Mouse (Mus musculus) gastrocnemius, postnatal 25 days (tissue): ENCODE measurements around the gene Bach2. TPM values are rescaled to one million over a fixed set of nuclear protein-coding genes. Genes with fewer than 3 reads are reported as not detected.

Experiments used
- DNase-seq: peaks from one replicate; pipeline ENCODE4 v3.0.0; 2022
- long read RNA-seq, 2 experiments: library from polyadenylated mRNA; stranded (forward); transcript quantifications; one replicate each; pipeline ENCODE4 v2.0.0; 2021
- total RNA-seq, 2 experiments: library from RNA; stranded (reverse); gene quantifications; 1 replicate in 1 of 2; 2 replicates in 1 of 2; pipeline ENCODE4 v1.2.3; 2021

Gene Bach2
- total RNA-seq: 1 to 10 TPM; 2.9 to 3.0 TPM
- long read RNA-seq, experiment 1, partial matches to known transcripts: 0 of 4 reads
- long read RNA-seq, experiment 1, other reads (novel, unspliced or antisense): 4 of 4 reads
- long read RNA-seq, experiment 2, partial matches to known transcripts: 0 of 1 reads
- long read RNA-seq, experiment 2, other reads (novel, unspliced or antisense): 1 of 1 reads

DNA sequence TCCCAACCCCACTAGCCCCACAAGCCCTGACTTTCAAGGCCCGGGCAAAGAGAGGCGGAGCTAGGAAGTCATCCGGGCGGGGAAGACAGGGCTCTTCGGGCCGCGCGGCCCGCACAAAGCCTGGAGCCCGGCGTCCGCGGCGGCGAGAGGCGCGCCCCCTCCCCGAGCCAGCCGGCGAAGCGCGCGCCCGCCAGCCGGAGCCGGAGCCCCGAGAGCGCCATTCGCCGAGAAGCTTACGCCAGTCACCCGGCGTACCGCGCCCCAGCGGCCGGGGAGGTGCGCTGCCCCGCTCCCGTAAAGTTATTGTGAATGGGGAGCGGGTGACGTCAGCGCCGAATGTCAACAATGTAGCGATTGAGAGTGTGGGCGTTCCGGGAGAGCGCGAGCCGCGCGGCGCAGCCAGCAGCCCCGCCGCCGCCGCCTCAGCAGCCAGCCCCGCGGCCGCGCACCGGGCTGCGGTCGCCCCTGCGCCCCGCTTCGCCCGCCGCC is at the start of gene Bach2:
TSS of gene Bach2 (plus strand) at position 439 of the 489 bp plus-strand sequence.
- DNase-seq: peak; percentile 81

DNA sequence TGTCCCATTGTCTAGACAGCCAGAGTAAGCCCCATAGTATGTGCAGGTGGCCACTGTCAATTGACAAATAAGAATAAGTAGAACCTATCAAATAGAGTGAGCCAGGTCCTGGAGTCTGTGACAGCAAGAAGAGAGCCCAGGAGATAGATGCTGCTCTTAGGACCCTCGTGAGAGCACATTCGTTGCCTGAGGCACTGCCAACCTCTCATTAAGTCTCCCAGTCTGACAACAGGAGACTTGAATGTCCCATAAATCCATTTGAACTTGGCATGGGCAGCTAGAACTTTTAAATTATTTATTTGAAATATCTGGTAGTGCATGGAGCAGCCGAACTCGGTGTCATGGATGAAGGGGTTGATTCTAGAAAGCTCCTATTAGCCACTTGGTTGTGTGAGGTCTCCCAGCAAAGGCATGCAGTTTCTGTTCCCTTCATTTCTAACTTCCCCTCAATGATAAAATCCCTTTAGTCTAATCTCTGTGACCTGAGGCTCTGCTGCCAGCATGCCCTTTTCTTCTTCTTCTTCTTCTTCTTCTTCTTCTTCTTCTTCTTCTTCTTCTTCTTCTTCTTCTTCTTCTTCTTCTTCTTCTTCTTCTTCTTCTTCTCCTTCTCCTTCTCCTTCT is 49.1 kb upstream of the Bach2 start:
- DNase-seq: no peak

DNA sequence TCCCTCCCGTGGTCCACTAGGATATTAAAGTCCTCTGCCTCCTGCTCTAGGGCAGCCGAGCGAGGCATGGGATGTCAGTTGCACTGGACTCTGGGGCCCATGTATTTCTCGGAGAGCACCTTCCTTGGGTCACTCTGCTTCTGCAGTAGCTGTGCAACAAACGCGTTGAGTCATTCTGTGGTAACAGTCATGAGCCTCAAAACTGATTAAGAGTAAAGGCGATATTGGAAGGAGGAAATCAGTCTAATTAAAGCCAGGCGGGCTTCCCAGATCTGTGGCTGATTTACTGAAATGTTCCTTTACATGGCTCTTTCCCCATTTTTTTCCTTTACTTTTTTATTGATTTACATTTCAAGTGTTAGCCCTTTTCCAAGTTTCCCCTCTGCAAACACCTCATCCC is 48.1 kb upstream of the Bach2 start:
- DNase-seq: no peak

DNA sequence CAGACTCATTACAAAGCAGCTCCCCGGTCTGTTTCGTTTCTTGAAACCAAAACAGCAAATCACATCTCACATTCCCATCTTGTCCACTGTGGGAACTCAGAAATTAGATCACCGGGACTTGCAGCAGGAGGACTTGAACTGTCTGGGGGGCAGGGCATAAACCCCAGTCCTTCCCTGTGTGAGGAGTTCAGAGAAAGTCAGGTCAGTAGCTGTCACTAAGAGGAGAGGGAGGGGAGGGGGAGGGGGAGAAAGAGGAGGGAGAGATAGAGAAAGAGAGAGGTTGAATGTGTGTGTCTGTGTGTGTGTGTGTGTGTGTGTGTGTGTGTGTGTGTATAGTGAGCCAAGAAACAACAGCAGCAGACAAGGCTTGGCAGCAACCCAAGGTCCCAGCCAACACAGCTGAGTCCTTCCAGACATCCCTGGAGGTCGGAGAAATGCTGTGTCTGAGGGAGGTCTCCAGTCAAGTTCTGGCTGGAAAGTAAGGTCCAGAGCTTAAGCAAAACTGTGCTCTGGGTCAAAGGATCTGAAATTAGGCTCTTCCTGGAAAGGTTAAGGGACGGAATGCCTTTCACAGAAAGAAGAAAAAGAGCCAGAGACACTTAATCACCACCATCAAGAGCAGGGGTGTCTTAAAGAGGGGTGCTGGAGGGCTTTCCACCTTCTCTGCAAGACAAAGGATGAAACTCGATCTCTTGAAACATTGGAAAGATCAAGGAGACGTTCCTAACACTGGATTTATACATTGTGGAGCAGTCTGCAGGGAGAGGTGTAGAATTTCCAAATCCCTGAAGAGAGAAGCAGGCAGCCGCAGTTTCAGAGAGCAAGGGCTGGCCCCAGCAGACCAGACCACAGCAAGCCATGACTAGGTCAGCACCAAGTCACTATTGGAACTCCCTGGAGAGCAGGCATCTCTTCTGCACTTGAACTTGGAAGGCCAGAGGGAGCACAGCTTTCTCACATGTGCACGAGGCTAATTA is 42.4 kb upstream of the Bach2 start:
- DNase-seq: peak; percentile 55

DNA sequence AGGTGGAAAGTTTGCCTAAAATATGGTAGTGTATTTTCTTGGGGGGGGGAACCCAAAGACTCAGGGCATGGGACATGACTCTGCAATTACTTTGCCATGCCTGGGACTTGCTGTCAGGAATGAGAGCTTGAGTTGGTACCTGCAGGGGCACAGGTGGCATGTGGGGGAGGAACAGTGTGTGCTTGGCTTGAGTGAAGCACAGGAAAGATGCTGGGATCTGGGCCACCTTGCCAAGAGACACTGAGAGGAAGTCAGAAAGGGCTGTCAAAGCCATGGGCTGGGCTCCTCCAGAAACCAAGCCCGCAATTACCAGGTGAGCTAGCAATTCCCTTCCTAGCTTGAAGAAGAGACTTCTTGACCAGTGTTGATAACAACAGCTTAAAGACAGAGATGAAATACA is 40.6 kb upstream of the Bach2 start:
- no peak for DNase-seq

DNA sequence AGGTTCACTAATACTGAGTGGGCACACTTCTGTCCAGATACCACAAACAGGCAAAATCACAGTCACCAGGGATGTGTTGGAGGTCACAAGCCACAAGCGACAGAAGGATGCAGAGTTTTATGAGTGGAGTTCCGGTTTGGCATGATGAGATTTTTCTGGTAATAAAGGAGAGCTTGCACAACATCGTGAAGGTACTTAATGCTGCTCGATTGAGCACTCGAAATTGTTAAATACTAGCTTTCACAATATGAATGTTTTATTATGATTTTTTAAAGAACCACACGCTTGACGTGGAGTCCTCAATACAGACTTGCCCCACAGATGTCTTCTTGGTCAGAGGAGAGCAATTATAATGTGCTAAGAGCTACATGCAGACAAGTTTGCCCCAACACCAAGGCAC is 40.0 kb upstream of the Bach2 start:
- DNase-seq: no peak

DNA sequence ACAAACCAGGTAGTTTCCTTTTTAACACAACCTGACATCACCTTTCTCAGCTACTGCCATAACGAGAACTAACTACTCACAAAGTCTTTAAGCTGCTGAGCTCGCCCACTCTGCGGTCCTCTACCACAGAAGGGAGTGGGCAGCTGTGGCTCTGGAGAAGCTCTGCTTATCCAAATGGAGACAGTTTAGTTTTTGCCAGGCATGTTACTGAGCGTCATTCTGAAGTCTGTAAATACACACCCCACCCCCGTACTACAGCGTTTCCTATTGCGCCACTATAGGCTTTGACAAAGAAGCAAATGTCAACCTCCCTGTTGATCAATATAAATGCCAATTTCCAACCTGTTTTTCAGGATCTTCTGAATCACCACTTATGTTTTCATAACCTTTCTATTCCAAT is 39.4 kb upstream of the Bach2 start:
- DNase-seq: no peak

DNA sequence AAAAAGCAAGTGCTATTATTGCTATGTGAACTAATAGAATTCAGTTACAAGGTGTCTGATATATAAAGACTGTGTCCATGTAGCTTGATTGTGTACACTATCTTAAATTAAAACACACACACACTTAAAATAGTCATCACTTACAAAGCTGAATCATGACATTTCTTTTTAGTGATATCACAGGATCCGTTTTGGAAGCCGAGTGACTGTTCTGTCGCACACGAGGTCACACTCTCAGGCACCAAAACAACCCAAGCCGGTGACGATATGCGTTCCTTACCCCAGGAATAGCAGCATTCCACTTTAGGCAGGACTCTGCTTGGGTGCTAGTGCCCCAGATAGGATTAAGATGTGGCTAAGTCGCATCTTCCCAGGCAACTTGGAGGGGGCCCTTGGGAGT is 37.5 kb upstream of the Bach2 start:
- no peak for DNase-seq

DNA sequence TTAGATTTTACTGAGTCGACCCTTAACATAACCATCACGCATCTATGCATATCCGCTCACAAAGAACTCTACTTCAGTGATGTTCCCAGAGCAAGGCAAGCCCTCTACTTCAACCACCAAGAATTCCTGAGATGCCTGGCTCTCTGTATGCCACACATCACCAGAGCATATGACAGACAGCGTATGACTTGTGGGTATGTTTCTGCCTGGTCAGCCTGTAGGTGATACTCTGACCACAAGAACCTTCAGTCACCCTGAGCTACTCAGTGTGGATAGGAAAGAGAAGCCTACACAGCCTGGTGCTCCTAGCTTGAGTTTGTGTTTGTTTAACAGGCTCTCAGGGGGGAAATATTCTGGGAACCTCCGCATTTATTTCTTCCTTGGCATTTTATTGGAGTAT is 36.2 kb upstream of the Bach2 start:
- DNase-seq: no peak

DNA sequence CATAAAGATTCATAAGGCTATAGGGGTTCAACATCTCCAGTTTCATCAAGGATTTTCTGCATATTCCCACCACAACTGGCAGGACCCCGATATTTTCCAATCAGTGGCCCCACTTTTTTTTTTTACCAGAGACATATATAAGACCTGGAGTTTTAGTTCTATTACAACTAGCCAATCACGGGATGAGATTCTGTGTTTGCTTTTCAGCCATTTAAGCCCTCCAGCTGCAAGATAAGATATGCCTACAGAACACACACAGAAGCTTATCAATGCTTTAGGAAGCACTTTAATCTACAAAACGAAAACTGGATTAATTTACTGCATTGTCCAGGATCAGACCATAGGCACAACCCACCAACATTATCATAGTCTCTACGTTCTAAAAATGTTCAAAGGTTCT is 33.8 kb upstream of the Bach2 start:
- no peak for DNase-seq

DNA sequence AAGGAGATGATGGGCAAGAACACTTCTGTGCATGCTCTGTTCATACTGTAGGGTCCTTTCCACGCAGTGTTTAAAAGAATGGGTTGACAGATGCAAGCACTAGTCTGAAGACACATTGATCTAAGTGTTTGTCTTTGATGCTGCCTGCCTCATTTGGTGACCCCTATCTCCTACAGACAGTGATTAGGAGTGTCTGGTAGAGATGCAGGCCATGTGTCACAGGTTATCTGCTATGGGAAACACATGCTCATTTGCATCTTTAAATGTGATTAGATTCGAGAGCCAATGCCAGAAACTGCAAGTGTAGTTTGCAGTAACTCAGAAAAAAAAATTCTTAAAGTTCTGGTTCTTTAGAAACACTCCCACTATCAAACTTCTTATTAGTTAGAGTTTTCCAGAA is 32.8 kb upstream of the Bach2 start:
- no peak for DNase-seq

DNA sequence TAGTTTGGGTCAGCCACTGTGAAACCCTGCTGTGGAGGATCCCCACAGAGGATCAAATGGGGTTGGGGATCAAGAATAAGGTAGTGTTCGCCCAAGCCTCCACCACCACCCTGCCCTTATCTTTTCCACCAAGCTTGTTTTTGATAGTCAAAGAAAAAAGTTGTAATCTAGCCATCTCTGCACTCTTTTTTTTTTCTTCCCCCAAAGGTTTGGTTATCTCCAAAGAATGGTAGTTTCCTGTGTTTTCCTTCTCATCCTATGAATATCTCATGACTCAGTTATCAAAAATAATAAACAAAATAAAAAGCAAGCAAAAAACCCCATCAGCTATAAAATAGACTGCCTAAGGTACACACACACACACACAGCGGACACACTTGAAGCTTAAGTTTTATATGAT is 28.6 kb upstream of the Bach2 start:
- no peak for DNase-seq

DNA sequence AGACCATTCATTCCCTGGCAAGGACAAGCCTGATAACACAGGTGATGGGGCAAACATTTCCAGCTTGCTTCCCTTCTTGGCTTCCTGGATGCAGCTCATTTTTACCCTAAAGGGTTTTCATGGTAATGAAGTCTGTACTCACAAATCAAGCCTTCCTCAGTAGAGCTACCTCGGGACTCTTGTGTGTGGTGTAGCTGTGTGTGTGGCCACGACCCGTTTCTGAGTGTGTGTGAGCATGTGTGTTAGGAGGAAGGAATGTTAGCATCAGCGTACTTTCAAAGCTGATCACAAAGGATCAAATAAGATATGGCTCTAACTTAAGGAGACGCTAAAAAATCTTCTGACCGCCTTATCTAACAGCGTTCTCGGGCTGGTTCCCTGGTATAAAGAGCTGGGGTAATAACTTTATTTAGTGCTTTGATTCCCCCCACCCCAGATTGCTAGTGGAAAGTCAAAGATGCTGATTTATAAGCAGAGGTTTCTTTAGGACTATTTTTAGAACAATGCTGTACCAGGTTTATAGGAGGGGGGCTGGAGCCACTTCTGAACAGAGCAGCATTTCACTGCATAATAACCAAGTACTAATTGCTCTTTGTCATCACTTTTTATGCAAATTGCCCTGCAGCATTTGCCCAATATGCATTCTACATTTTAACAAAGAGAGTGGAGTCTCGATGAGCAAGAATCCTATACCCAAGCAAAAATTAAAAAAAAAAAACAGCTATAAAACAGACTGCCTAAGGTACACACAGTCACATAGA is 28.0 kb upstream of the Bach2 start:
- DNase-seq: no peak

DNA sequence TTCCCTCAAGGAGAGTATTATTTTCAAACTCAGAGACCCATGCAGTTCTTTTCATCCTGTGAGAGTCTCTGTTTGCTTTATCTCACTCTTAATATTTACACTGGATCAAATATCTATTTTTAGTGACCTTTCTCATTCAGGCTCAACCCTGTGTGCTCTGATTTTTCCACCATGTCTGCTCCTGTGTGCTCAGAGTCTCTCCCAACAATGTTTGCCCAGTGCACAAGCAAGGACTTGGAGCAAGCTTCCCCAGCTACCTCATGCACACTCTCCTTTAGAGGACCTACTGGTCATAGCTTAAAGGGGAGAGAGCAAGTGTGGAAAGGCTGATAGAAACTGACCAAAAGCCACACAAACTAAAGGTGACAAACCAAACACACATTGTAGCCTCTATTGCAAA is 26.0 kb upstream of the Bach2 start:
- no peak for DNase-seq

DNA sequence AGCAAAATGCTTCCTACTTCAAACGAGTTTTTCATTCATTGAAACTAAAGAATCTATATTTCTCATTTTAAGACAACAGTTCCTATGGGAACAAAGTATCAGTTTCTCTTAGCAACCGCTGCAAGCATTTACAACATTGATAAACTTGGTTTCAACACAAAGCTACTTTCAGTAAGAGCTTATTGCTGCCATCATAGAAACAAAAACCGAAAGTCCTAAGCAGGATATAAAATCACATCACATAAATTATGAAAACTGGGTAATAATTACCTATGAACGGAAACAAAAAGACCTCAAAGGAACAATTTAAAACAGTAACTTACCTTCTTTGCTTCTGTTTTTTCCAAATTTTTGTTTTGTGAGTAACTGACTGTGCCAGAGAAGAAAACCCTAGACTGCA is 22.1 kb upstream of the Bach2 start:
- DNase-seq: no peak

DNA sequence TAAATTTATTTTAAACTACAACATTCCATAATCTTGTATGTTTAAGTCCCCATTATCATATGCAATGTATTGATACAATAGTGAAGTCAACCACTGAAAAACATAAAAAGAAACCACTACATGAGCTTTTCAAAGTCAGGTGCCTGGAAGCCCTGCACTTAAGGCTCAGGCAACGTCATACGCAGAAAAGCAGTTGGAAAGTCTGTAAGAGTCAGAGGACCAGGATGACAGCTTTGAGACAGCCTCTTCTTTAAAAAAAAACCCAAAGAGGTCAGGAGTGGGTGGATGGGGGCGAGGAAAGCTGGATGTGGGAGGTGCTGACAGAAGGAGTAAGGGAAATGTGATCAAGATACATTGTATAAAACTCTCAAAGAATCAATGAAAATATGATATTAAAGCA is 21.6 kb upstream of the Bach2 start:
- no peak for DNase-seq

DNA sequence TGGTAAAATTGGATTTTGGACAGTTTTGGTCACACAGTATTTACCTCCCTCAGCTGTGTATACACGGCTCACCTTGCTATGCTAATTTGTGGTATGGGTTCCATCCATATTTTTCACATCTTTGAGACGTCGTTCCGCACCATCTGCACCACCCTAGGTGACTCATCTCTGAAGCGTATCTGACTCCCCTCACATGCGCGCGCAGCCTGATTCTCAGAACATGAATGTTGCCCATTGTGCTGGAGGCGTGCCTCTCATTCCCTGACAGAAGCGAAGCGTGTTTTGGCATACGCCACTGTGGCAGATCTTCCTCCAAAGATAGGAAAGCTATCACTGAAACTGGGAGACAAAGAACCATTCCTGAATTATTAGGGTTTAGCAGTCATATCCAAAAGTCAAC is 21.0 kb upstream of the Bach2 start:
- DNase-seq: no peak

DNA sequence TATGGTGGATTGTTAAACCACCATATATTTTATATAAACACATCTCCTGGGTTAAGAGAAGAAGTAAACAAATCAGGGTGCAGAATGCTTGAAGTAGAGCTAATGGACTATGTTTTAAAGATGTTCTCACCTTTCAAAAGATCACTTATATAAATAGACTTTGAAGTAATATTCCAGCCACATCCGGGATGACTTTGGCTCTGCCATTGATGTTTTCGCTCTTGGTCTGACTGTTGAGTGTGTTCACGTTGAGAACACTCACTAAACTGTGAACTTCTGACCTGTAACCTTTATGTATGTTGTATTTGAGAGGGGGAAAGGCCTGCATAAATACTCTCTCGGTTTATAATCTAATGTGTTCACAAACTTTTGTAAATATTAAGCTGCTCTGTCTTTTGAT is 20.2 kb upstream of the Bach2 start:
- DNase-seq: no peak

DNA sequence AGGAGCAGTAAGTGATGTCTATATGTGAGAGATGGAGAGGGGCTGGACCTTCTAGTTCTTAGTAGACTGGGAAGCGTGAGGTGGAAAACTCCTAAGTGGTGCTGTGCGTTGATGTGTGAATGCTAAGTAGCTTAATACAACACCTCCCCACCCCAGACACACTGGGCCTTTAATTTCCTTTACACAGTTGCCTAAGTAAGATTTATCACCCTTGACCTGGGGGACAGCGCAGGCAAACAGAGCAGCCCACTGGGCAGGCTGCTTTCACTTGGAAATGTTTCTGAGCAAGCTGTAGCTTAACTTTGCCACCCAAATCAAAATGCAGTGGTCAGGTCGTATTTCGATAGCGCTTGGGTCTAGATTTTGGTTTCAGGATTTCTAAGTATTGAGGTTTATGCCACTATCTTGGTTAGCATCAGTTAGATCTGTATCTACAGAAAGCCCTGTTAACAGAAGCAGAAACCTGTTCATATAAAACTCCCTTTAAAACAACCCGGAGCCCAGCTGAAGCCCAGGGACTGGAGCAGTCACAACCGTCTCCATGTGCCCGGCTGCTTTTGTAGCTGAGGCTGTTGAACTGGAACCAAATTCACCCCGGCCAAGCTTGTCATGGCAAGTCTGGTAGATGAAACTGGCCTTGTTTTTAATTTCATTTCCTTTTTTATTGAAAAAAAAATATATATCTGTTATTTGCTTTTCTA is 19.0 kb upstream of the Bach2 start:
- no peak for DNase-seq

DNA sequence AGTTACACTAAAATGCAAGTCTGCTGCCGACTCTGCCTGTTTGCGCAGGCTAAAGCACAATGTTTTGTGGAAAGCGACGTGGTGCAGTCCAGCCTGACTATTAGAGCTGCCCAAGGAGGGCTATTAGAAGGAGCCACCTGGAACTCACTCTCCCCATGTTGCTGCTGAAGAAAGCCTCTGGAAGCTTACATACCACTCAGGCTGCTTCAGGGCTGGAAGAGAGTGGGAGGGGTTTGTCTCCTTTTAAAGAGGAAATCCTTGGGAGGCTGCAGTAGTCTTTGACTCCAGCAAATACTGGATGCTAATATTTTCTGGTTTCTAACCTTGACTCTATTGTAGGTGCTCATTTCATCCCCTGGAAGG is 18.5 kb upstream of the Bach2 start:
- no peak for DNase-seq

DNA sequence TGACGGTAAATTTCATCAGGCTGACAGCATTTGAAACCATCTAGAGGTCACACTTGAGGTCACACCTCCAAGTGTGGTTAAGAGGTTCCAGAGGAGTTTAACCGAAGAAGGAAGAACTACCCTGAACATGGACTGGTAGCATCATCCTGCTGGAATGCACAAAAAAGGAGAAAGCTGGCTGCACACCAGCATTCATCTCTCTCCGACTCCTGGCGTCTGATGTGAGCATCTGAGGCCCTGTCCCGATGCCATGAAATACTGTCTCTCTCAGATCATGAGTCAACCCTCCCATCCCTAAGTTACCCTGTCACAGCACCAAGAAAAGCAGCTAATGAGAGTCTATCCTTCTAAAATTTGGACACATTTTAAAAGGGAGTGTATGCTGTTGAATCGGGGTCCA is 17.6 kb upstream of the Bach2 start:
- no peak for DNase-seq

DNA sequence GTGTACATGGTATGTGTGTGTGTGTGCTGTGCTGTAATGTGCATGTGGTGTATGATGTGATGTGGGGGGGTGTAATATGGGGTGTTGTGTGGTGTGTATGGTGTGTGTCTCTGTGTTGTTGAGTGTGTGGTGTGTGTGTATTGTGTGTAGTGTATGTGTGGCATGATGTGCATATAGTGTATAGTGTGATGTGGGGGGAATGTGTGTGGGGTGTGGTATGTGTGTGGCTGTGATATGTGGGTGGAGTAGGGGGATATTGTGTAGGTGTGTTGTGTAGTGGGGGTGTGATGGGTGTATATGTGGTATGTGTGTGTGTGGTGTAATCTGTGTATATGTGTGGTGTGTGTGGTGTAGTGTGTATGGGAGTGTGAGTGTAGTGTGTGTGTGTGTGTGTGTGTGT is 15.0 kb upstream of the Bach2 start:
- DNase-seq: no peak
